Mouse (Mus musculus) midbrain, embryonic 11.5 days (tissue): Measurements from ENCODE around the gene D630023F18Rik. TPM values are rescaled to one million over a fixed set of nuclear protein-coding genes. Genes with fewer than 3 reads are reported as not detected.
A peak's percentile ranks its signal among the peaks of the same experiment; 100 is the strongest.

Source experiments
- ATAC-seq: fragments of 200-750 bp; cut with Nextera tagmentation; 2 replicates; pipeline ENCODE4 v1.8.0; 2017; ENCODE audit warnings: moderate TSS enrichment, moderate library complexity; ENCODE audit not compliant: low FRiP score
- DNase-seq: peaks from one replicate; pipeline ENCODE4 v3.0.0; 2015; ENCODE audit warnings: low spot score; ENCODE audit errors: missing footprints
- H3K27ac ChIP-seq: fragments of 300-500 bp; sonication (generic); 2 replicates; pipeline ENCODE4 v1.5.1; 2014; ENCODE audit warnings: low read depth, low read length
- H3K27me3 ChIP-seq: fragments of 300-500 bp; sonication (generic); 2 replicates; pipeline ENCODE4 v1.6.1; 2014; ENCODE audit warnings: mild to moderate bottlenecking, low read length, moderate library complexity, mixed read lengths; ENCODE audit not compliant: control insufficient read depth, insufficient read depth
- H3K36me3 ChIP-seq: fragments of 300-500 bp; sonication (generic); 2 replicates; pipeline ENCODE4 v1.6.1; 2014; ENCODE audit warnings: mild to moderate bottlenecking, low read length, moderate library complexity, mixed read lengths; ENCODE audit not compliant: control insufficient read depth, insufficient read depth
- H3K4me1 ChIP-seq: fragments of 300-500 bp; sonication (generic); 2 replicates; pipeline ENCODE4 v1.6.1; 2014; ENCODE audit warnings: low read length; ENCODE audit not compliant: control insufficient read depth, insufficient read depth
- H3K4me2 ChIP-seq: fragments of 300-500 bp; sonication (generic); 2 replicates; pipeline ENCODE4 v1.6.1; 2014; ENCODE audit warnings: mild to moderate bottlenecking, moderate library complexity
- H3K4me3 ChIP-seq: fragments of 300-500 bp; sonication (generic); 2 replicates; pipeline ENCODE4 v1.5.1; 2014; ENCODE audit warnings: low read depth, low read length
- H3K9ac ChIP-seq: fragments of 300-500 bp; sonication (generic); 2 replicates; pipeline ENCODE4 v1.6.1; 2014; ENCODE audit warnings: low read length
- H3K9me3 ChIP-seq: fragments of 300-500 bp; sonication (generic); 2 replicates; pipeline ENCODE4 v1.6.1; 2016; ENCODE audit warnings: low read length; ENCODE audit not compliant: control insufficient read depth
- WGBS: fragments of 180-500 bp; shearing (Covaris S2); extraction: QIAGEN DNeasy Blood & Tissue Kit; methylation state at CpG from one replicate; pipeline ENCODE4 v1.1.7; 2014; 5-methylcytosine and 5-hydroxymethylcytosine counted together
- polyA plus RNA-seq: library from polyadenylated mRNA; unstranded; fragments of >200 nt; fragmentation: Nextera tagmentation; extraction: Ambion mirVana; gene quantifications from 2 replicates; pipeline ENCODE4 v1.2.1, GENCODE M21; 2014

D630023F18Rik gene
- 0.22 TPM in 1 of 2 replicates, not detected in the other for polyA plus RNA-seq

DNA sequence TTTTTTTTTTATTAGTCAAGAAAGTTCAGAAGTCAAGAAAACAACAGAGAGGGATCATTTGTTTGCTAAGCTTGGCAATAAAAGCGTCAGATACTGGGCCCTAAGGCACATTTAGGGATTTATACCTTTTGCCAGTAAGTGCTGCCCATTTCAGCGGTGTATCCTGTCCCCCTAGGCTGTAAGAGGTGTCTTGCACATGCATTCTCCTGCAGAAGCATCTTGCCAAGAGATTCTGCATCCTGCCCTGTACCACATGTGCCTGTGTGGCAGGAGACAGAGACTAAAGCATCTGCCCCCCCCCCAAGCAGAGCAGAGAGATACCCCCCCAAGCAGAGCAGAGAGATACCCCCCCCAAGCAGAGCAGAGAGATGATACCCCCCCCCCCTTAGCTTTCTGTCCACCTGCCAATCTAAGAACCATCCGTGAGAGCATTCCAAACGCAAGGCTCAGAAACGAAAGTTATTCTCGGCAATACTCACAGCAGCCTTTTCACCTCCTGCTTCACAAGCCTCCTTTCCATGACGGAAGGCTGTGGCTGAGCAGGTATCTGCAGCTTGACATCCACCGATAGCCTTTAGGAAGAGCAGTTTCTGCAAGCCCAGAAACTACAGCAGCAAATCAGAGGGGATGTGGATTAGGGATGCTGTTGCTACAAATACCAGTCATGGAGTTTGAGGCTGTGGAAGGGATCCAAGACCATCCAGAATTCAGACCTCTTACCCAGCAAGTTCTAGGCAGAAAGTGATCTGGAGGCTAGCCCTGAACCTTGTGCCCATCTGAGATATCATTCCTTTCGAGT lies at the start of gene D630023F18Rik:
D630023F18Rik (minus strand) TSS at position 641 of the 799 bp plus-strand sequence.
- no peaks in the 10 kb centered on the region for H3K36me3 ChIP-seq
- ATAC-seq = no peak
- H3K27ac ChIP-seq = no peak within 1 kb of the TSS
- DNase-seq = peak; percentile 86
- H3K9ac ChIP-seq = no peak within 1 kb of the TSS
- H3K27me3 ChIP-seq = no peaks in the 10 kb centered on the region
- H3K4me3 ChIP-seq = no peak within 1 kb of the TSS
- H3K9me3 ChIP-seq = no peaks in the 10 kb centered on the region
- no peaks in the 10 kb centered on the region for H3K4me1 ChIP-seq
- WGBS = 28% methylated on average over 9 of the region's 9 CpGs
- H3K4me2 ChIP-seq = peak within 1 kb of the TSS; percentile 27; the same call in 1 of the 2 replicates

DNA sequence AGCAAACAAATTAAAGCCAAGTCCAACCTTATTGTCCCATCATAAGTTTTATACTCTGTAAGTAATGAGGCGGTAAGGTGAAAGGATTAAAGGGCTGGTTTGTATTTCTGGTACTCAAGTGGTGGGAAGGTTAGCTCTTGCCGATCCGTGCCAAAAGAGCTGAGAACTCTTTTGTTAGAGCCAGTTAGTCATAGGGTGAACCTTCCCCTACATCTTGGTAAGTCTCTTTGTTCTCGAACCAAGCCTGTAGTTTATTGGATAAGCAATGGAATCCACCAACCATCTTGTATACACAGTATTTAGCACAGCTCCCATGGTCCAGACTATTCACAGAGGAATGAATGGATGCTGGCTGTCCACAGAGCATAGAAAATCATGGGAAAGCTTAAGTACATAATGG lies 48.6 kb upstream of the D630023F18Rik start:
- no peak for ATAC-seq
- Histone ChIP-seq H3K9ac (no peak overlapping the region), H3K36me3 (peaks cover 28% of the 10 kb centered on the region), H3K4me2 (no peak overlapping the region), H3K27ac (no peak overlapping the region), H3K4me3 (no peak overlapping the region), H3K9me3 (no peaks in the 10 kb centered on the region), H3K27me3 (no peaks in the 10 kb centered on the region), H3K4me1 (peaks cover 5% of the 10 kb centered on the region; the same call in 1 of the 2 replicates)
- DNase-seq = no peak
- 70% methylated on average over 4 of the region's 4 CpGs for WGBS

DNA sequence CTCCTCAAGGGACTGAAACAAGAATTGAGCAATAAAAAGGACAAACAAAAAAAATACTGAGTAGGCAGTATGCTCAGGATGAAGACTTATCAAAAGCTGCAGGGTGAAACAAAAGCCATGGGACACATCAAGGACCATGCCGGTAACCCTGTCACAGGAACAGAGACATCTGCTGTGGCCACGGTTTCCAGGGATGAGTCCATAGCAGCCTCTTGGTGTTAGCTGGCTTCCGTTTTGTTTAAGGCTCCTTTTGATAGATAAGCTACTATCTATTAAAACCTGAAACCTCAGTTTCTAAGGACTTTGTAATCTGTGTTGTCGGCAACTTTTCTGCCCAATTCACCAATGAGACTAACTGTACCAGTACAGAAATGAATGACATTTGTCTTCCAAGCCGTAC lies 46.9 kb upstream of the D630023F18Rik start:
- Histone ChIP-seq H3K4me2 (no peak overlapping the region), H3K36me3 (peaks cover 33% of the 10 kb centered on the region)

DNA sequence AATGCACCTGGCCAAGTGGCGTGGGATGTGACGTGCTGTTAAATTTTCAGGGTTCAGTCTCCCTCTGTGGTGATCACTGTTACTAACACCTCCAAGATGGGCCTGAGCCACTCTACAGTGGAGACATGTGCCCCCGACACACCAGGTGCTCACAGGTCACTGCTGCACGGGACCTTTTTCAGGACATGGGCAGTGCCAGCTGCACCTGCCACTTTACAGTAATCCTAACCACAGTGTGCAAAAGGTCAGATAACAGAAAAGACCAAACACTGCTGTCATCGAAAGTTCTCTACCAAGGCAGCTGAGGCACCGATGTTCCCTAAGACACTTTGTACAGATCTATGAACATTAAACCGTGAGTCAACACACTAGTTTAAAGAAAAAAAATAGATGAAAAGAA lies 46.5 kb upstream of the D630023F18Rik start:
- H3K4me2 ChIP-seq = no peak overlapping the region
- no peak overlapping the region for H3K27ac ChIP-seq
- peaks cover 2% of the 10 kb centered on the region; the same call in 1 of the 2 replicates for H3K4me1 ChIP-seq
- H3K36me3 ChIP-seq = peaks cover 37% of the 10 kb centered on the region
- no peak overlapping the region for H3K9ac ChIP-seq
- no peaks in the 10 kb centered on the region for H3K9me3 ChIP-seq
- WGBS = 93% methylated on average over 7 of the region's 7 CpGs
- no peak for ATAC-seq
- DNase-seq = no peak
- no peak overlapping the region for H3K4me3 ChIP-seq
- no peaks in the 10 kb centered on the region for H3K27me3 ChIP-seq

More for the DNA sequence above, 46.9 kb upstream of the D630023F18Rik start:
- Histone ChIP-seq H3K4me3 (no peak overlapping the region), H3K9me3 (no peaks in the 10 kb centered on the region), H3K27ac (no peak overlapping the region), H3K27me3 (no peaks in the 10 kb centered on the region), H3K9ac (no peak overlapping the region), H3K4me1 (peaks cover 2% of the 10 kb centered on the region; the same call in 1 of the 2 replicates)
- 95% methylated on average over 5 of the region's 5 CpGs for WGBS
- DNase-seq = no peak
- no peak for ATAC-seq

DNA sequence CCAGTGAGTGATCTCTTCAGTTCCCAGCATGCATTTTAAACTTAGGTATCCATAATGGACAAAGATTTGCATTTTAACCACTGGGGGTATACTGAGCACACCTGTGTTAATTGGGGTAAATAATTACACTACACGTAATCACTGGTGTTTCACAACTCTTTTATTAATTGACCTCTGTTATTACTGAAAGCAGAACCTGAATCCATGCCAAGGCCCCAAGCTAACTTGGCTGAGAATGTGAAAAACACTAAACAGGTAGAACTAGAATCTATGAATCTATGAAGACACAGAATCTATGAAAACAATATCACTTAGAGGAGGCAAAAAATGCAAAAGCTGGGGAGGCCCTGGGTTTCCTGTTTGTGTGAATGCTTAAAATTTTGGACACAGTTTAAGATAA lies 44.5 kb upstream of the D630023F18Rik start:
- H3K9ac ChIP-seq = no peak overlapping the region
- H3K9me3 ChIP-seq = no peaks in the 10 kb centered on the region
- H3K4me3 ChIP-seq = no peak overlapping the region
- ATAC-seq (no peak), DNase-seq (no peak)
- peaks cover under 1% of the 10 kb centered on the region; the same call in 1 of the 2 replicates for H3K4me1 ChIP-seq
- H3K36me3 ChIP-seq = peaks cover 45% of the 10 kb centered on the region
- no peak overlapping the region for H3K4me2 ChIP-seq
- WGBS = 82% methylated on average over 1 of the region's 1 CpGs
- H3K27ac ChIP-seq = no peak overlapping the region
- no peaks in the 10 kb centered on the region for H3K27me3 ChIP-seq

DNA sequence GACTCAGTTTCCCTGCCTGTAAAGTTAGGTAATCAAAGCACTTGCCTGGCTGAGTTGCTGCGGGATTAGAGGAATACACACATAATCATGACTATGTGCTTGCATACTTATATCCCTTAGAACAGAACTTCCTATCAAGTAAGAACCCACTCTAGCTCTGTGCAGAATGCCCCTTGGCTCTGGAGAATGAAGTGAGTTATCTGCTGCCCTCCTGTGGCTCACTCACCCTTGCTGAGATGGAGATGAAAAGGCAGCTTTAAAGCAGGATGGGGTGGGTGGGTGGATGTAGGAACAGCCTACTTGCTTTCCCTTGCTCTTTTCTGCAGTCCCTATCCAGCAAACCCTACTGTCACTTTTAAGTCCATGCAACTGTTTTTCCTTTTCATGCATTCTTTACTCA lies 39.2 kb upstream of the D630023F18Rik start:
- no peak overlapping the region for H3K4me3 ChIP-seq
- H3K4me1 ChIP-seq = no peaks in the 10 kb centered on the region
- ATAC-seq (no peak), DNase-seq (no peak)
- peaks cover 43% of the 10 kb centered on the region for H3K36me3 ChIP-seq
- H3K4me2 ChIP-seq = no peak overlapping the region
- no peaks in the 10 kb centered on the region for H3K9me3 ChIP-seq
- 100% methylated on average over 1 of the region's 1 CpGs for WGBS
- no peak overlapping the region for H3K9ac ChIP-seq
- no peaks in the 10 kb centered on the region for H3K27me3 ChIP-seq
- no peak overlapping the region for H3K27ac ChIP-seq

DNA sequence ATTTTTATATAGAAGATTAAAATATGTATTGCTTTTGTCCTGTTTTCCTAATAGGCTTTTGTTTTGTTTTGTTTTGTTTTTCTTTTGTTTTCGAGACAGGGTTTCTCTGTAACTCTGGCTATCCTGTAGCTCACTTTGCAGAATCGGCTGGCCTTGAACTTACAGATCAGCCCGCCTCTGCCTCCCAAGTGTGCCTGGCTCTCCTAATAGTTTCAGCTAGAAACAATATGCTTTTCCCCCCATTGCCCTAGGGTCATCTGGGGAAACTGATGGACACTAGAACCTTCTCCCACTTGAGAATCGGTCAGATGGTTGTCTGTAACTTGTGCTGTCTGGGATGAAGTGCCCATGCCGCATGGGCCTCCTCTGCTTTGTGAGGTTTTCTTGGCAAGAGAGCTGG lies 33.1 kb upstream of the D630023F18Rik start:
- Histone ChIP-seq H3K4me2 (no peak overlapping the region), H3K4me3 (no peak overlapping the region), H3K4me1 (no peaks in the 10 kb centered on the region), H3K27me3 (no peaks in the 10 kb centered on the region), H3K36me3 (peaks cover 14% of the 10 kb centered on the region), H3K9me3 (no peaks in the 10 kb centered on the region), H3K9ac (no peak overlapping the region), H3K27ac (no peak overlapping the region)
- no peak for ATAC-seq
- DNase-seq = peak; percentile 73
- 85% methylated on average over 5 of the region's 5 CpGs for WGBS

DNA sequence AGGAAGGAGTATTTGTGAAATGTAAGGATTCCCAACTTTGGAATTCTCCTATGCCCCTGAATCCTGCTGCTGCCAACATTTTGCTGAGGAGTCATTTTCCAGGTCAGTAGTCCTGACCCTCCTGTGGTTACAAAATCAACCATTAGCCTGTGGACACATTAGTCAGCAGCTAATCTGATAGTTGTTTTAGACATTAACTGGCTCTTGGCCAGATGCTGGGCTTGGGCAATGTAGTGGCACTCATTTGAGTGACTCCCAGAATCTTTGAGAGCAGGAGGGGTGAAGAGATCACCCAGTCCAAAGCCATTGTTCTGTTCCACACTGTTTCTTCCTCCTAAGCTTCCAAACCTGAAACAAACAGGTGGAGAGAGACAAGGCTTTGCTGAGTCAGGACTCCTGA lies 31.8 kb upstream of the D630023F18Rik start:
- no peaks in the 10 kb centered on the region for H3K4me1 ChIP-seq
- H3K27ac ChIP-seq = no peak overlapping the region
- no peak overlapping the region for H3K9ac ChIP-seq
- H3K27me3 ChIP-seq = no peaks in the 10 kb centered on the region
- ATAC-seq = no peak
- no peaks in the 10 kb centered on the region for H3K9me3 ChIP-seq
- no peak for DNase-seq
- H3K4me2 ChIP-seq = no peak overlapping the region
- H3K4me3 ChIP-seq = no peak overlapping the region
- peaks cover 3% of the 10 kb centered on the region for H3K36me3 ChIP-seq

DNA sequence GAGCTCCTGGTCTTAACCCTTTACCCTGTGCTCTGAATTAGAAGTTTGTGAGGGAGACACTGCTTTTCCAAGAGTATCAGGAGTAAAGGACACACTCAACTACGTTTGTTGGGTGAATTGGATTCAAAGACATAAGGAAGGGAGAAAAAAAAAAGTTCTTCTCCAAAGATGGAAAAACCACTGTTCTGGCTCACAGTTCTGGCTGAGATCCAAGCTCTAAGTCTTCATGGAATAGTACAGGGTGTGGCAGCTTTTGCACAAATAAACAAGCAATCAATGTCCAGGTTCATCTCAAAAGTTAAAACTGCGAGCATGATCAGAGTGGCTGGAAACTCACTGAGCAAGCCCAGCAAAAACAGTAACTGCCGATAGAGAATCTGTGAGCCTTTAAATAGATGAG lies 25.0 kb upstream of the D630023F18Rik start:
- Histone ChIP-seq H3K36me3 (no peaks in the 10 kb centered on the region), H3K9ac (no peak overlapping the region), H3K4me1 (no peaks in the 10 kb centered on the region), H3K4me2 (no peak overlapping the region), H3K27me3 (no peaks in the 10 kb centered on the region), H3K9me3 (no peaks in the 10 kb centered on the region), H3K27ac (no peak overlapping the region), H3K4me3 (no peak overlapping the region)
- peak; percentile 28 for DNase-seq
- 88% methylated on average over 3 of the region's 3 CpGs for WGBS
- ATAC-seq = no peak
